Mouse (Mus musculus) neural tube, embryonic 10.5 days (tissue): Measurements from ENCODE around the gene Pdcd10.

Experiments
- DNase-seq: peaks from one replicate; pipeline ENCODE4 v3.0.0-alpha.2; 2017; ENCODE audit warnings: low spot score; ENCODE audit errors: extremely low spot score

Gene Pdcd10

DNA sequence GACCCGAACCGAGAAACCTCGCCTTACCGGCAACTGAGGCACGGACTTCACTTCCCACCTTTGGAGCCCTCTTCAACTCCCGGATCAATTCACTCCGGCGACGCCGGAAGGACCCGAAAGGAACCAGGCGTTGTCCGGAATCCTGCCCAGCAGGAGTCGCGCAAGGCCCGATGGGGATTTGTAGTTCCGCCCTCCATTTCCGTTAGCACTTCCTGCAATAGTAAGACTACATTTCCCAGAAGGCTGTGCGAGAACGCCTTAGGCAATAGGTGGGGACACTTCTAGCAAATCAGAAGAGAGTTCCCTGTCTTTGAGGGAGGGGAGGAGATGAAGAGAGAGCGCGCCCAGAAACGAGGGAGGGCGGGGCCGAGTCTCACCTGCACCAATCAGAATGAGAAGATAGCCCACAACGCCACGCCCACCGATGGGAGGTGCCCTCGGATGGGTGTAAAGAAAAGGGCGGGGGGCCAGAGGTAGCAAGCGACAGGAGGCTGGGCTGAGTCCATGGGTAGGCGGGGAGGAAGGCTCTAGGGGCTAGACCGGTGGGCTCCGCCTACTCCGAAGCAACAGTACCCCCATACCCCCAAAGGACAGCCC, at the start of gene Pdcd10:
Pdcd10 (minus strand) TSS at position 162 of the 597 bp plus-strand sequence.
- peak; percentile 99 for DNase-seq

DNA sequence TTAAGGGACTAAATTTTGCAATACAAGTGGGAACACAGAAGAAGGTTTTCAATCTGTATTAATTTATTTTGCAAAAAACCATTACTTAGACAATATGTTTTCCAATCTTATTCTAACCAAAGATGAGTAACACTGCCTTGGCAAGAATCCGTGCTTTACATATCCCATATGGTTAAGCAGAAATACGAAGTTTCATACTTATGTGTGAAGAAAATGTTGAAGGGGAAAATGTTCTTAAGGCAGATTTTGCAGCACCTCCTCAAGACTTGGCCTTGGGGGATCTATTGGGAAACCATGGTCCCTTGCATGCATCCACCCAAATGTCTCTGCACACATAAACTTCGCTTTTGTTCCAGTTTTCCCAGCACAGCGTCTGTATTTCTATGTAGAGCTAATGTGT, 28.2 kb upstream of the Pdcd10 start:
- no peak for DNase-seq

DNA sequence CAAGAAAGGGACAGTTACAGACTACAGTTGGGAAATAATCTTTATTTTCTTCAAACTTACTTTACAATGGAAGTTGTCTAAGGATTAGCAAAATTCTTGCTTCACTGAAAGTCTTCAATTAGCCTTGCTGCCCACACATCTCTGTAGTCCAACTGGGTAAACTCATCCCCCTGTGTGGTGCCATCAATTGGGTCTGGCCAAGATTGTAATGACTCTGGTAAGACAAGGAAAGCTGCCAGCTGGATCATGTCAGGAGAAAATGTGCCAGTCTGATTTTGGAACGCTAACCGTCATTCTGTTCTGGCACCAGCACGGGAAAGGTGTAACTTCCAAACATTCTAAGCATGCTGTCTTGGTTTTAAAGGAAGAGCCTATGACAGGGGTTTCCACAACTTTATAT, 26.6 kb upstream of the Pdcd10 start:
- no peak for DNase-seq

DNA sequence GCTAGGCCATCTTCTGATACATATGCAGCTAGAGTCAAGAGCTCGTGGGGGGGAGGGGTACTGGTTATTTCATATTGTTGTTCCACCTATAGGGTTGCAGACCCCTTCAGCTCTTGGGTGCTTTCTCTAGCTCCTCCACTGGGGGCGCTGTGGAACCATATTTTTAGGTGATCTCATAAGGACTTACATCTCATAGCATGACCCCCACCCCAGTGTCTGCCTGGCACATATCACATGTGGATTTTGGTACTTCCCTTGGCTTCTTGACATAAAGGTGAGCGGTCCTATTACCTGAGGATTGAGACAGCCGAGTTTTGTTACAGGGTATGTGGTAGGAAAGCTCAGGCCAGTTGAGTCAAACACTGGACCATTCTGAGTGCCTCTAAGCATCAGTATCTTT, 22.7 kb upstream of the Pdcd10 start:
- DNase-seq, result peak; percentile 23

DNA sequence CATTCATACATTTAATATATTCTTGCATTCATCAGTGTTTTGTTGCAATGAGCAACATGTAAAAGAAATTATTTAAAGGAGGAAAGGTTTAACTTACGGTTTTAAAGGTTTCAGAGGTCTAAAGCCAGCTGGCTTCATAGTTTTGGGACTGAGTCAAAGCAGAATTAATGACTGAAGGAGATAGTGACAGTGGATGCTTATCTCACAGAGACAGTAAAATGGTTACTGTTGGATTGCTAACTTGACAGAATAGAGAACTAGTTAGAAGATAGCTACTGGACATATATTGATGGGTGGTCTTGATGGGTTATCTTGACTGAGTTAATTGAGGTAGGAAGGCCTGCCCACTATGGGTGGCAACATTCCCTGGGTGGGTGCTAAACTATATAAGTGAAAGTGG, 18.9 kb upstream of the Pdcd10 start:
- DNase-seq, result no peak

DNA sequence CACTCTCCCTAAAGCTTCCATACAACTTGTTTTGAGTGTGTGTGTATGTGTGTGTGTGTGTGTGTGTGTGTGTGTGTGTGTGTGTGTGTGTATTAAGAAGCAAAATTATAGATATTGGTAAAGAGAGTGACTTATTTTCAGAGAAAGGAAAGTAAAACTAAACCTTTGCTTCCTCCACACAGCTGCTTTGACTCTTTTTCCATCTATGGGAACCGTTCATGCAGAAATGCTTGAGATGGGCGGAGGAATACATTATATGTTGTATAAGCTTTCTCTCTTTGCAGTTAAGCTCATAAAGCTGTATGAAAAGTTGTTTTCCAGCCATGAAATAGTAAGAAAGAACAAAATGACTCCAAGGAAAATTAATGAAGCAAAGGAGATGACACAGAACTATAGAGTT, 17.4 kb upstream of the Pdcd10 start:
- no peak for DNase-seq

DNA sequence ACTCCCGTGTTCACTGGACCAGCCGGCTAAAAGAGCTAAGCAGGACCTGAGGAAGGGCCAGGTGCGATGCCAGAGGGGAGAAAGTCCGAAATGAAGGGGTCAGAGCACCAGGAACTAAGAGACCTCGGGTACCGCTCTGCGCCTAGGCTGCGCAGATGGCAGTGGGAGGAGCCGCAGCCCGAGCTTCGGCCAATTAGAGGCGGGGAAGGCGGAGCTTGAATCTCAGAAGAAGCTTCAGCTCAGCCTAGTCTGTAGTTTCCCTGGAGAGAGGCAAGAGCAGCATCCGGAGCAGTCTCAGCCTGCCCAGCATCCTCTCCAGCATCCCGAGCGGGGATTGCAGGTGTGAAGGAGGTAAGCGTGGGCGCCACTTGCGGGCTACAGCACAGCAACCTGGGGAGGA, 636 bp upstream of the Pdcd10 start, which contains the start of gene Serpini1:
Serpini1 (plus strand) TSS at position 256 of the 400 bp plus-strand sequence.
- DNase-seq, result no peak

DNA sequence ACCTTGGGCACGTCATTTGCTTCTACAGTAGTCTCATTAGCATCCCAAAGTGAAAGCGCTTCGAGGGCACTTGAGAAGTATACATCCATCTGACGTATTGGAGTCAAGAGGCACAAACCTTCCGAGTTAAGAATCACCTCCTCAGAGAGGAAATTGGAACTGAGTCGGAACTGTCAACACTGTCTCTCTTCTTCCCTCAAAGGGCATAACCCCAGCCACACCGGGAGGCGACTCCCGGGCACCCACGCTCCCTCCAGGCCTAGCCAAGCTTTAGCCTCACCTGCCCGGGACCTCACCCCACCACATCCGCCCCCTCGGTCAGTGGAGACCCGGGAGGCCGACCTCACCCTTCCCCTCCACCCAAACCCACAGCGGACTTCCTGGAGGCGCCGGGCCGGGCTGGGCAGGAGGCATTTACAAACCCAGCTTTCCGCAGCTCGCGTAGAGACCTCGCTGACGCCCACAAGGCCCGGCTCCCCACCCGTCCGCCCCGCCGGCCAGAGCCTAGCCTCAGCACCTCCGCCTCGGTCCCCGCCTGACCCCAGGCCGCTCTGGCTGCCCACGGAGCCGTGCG, 448 bp downstream of the Pdcd10 start:
- DNase-seq, result no peak

DNA sequence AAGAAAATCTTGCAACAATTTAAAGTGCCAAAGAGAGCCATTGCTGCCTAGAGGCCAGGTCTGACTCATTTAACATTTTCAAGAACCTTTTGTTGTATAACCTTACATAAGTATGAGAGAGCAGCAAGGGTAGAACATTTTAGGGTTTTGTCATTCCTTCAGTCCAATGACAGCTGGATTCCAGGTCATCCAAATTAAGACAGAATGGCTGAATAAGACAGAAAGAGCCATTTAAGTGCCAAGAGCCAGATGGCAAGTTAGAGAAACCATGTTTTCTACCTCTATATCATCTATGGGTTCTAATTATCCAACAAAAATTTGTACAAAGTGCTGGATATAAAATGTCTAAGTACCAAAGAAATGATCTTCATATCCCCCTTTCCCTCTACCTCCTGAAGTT, 5.4 kb downstream of the Pdcd10 start:
- no peak for DNase-seq

DNA sequence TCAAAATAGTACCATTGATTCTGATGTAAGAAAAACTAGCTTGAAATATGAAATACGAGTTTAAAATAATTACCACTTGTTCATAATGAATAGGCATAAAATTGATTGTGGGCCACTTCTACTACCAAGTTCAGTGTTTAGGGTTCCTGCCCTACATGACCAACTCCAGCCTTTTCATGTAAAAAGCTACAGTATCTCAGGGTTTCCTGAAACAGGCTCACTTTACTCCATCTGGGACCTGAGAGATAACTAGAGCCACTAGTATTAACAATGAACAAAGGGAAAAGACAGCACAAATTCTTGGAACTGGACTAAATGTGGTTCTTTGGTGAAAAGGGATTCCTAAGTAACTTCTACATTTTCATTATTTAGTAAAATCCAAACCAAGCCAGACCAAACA, 12.4 kb downstream of the Pdcd10 start:
- DNase-seq, result no peak

DNA sequence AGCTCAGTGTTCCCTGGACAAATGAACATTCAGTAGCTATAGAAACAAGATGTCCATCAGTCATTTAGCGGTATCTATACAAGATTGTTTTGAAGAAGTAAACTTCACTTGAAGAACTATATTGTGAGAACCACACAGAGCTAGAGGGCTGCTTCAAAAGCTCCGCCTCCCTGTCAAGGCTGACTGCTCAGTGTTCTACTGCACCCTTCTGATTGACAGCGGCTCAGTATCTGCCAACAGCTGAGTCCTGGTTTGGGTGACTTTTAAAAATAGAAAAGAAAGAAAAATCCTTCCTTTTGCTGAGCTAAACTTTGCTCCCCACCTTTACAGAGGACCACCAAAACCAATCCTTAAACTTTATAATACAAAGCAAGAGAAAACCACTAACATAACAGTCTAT, 13.8 kb downstream of the Pdcd10 start:
- DNase-seq, result no peak

DNA sequence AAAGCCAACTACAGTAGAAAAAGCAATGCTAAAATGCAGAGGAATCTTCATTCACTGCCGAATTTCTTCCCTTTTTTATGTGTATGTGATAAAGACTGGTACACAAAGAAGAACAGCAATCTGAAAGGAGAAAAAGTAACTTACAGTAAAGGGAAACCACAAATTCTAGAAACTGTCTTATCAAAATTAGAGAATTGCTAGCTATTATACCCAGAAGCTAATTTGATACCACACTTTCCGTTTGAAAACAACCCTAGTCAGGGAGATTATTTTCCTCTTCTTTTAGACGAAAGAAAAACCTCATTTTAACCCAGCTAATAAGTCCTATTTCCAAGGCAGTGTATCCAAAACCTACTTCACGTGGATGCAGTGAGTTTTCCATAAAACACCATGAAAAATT, 15.4 kb downstream of the Pdcd10 start:
- DNase-seq, result no peak

DNA sequence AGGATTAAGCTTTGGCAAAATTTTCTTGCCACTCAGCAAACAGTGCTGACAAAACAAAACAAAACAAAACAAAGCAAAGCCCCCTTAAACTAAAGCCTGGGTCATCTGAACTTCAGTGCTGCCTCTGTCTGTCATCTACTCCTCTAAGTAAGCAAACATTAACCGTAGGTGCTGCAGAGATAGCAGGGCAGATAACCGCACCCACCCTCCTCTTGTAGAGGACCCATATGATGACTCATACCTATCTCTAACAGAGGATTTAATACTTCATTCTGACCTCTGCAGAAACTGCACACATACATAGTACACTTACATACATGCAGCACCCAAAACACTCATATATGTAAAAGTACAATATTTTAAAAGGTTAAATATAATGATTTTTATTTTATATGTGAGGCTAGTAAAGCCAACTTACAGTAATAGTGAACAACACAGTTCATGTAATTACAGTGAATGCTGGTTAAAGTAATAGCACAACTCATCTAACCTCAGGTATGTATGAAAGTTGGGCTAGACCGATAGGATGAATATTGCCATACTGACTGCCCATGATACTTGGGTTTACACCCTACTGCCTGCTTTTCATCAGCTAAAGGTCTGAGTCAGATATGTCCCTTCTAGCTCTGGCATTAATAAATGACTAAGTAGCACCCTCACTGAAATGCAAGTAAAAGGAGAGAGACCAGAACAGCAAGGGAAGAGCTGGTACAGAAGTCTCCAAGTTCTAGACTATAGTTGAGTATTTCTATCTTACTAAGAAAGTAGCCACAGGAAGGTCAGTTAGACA, 22.4 kb downstream of the Pdcd10 start:
- no peak for DNase-seq

DNA sequence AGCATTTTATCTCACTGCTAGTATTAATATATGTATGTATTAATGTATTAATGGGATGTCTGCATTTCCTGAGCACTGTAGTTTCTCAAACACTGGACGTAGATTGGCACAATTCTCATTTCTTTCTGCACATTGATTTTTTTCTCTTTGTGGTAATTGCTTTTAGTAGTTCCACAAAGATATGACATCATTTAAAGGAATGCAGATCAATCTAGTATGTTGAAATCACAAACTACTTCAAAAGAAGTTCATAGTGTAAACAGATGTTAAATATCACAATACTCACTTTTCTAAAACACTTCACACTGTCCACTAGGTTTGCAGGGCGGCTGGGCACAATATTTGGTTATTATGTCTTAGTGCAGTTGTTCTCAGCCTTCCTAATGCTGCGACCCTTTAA, 25.6 kb downstream of the Pdcd10 start:
- DNase-seq, result no peak

DNA sequence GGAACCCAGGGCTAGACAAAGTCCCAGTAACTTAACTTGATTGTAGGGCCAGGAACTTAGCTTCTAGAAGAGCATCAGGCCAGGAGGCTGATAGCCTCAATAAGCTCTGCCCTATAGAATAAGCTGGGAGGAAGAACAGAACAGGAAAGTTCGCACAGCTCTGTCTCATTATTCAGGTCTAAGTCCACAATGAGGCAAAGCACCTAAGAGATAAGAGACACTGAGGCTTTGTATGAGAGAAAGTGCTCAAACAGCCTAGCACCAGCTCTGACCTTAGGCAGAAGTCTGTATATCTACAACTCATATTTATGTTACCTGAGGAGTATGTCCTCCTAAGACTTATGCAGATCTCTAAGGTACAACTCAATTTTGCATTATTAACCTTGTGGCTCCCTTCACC, 34.1 kb downstream of the Pdcd10 start:
- DNase-seq, result no peak

DNA sequence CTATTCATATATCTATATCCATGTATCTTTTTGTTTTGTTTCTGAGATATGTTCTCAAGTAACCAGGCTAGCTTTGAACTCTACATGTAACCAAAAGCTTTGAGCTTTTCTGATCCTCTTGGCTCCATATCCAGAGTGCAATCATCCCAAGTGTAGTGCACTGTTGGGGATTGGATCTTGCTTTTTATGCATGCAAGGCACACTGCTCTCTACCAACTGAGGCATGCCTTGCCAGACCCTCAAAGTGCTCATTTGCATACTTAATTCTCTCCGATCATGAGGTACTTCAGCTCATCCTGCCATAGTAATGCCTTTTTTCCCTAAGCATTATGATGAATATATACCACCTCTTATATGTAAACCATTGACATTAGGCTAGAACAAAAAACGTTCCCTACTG, 35.3 kb downstream of the Pdcd10 start:
- no peak for DNase-seq

DNA sequence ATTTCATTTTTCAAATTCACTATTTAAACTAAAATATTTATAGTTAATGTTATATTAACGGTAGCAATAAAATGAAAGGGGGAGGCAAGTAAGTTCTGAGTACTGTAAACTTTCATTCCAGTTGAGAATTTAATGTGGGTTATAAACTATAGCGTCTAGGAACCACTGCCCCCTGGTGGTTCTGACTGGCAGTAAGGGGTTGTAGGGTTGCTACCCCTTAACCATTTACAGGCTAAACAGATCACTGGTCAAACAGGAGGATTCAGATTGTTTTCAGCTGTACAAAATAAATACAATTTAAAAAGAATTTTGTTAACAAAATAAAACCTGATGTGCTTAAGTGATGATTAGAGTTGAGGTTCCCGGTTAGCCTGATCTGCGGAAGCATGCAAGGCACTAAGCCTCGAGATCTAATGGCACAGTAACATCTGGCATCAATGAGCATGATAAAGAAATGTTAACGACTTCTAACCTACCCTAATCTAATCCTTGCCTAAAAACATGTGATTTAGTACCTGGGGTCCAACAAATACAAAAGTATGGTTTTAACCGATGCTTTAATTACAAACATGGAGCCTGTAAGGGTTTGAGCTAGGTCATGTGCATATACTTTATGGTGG, 38.9 kb downstream of the Pdcd10 start:
- peak; percentile 40 for DNase-seq

DNA sequence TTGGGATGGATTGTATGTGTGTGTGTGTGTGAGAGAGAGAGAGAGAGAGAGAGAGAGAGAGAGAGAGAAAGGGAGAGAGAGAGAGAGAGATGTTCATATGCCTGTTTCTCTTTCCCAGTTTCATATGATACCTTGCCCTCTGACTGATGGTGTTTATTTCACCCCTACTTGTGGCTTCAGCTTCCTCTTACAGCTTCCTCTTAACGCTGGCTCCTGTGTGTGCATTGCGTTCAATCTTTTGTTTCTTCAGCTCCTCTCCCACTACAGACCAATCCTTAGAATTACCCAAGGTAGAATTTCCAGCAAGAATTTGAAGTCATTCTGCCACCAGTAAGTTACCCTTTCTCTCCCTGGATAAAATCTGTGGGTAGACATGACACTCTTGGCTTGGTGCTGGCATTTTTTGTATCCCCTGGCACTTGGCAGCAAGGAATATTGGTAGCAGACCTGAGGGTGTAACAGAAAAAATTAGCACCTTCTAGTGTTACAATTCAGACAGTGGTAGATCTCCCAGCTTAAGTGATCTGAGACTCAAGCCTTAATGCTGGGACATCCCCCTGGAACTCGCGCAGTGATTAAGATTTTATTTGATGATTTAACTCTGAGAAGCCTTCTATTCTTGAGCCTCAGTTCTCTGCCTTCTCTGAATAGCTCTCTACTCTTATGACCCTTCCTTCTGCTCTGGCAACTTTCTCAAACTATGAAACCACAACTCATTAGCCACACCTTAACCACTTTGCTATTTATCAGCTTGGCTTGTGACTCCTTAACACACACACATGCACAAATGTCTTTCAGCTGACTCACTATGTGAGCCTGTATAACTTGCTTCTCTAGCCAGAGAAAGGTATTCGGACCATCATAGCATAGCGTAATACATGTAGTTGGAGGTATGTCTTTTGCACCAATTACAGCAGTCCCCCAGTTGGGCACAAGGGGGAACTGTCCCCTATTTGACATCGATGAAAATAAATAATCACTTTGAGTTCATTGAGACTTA, 57.4 kb downstream of the Pdcd10 start:
- no peak for DNase-seq

DNA sequence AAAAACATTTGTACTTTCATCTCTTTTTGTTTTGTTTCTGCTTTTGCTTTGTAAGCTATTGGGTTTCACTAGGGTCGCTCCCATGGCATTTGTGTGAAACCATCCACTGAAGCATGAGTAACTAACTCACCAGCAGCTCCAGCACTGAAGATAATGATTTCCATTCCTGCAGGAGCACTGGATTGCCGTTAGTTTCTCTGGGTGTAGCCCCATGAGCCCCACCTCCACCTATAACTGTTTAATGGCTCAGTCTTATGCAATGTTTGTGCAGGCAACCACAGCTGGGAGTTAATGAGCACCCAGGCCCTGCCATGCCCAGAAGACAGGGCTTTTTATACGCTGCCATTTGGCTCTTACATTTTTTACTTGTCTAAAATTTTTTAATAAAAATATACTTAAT, 63.7 kb downstream of the Pdcd10 start:
- DNase-seq, result no peak

DNA sequence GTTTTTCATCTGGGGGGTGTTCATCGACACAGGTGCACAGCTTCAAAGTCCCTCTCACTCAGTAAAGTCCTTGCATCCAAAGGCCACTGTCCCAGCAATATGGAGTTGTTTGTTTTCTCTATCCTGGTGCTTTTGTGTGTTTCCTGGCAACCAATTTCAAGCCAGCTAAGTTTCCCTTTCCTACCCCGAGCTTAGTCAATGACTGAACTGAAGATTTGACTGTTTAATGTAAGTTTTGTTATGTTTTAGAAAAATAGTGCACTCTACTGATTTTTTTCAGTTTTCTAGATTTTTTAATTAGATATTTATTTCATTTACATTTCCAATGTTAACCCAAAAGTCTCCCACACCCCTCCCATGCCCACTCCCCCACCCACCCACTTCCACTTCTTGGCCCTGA, 74.6 kb downstream of the Pdcd10 start, which contains the start of gene Wdr49:
Wdr49 (minus strand) TSS at position 101 of the 400 bp plus-strand sequence.
- DNase-seq, result no peak

DNA sequence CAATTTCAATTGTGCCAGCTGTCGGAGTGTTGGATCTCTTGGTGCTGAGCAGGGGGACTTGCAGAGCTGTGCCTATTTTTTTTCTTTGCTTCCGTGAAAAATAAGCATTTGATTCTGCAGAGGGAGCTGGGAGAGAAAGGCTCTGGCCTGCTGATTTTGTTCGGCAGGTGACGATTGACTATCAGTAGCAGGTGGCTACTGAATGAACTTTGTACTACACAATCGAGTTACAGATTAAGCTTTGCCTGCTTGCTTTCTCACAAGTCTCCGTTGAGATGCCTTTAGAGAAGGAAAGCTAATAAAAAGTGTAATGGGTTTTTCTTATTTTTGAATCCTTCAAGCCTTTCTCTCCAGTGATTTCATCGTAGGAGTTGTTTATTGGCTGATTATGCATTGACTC, 81.5 kb downstream of the Pdcd10 start:
- no peak for DNase-seq
